Mouse (Mus musculus) erythroblast, embryonic 14.5 days (primary cell): Measurements from ENCODE around the gene Adgrg1.

Experiments
- GATA1 ChIP-seq: IDR thresholded peaks from 2 replicates; pipeline ENCODE4 v1.6.1; 2012; ENCODE audit warnings: low read length, inconsistent platforms, mixed read lengths
- TAL1 ChIP-seq: IDR thresholded peaks from 3 replicates; pipeline ENCODE4 v1.6.1; 2012; ENCODE audit warnings: low read length, inconsistent platforms, mixed read lengths

GRCm38 (mm10) chr8:94976651-94977417, 2.3 kb downstream of the Adgrg1 start:
- TF ChIP-seq GATA1 = no peak
- TF ChIP-seq TAL1 = no peak
